Mouse (Mus musculus): Measurements from ENCODE around the gene Phlda2.

Phlda2 gene

DNA sequence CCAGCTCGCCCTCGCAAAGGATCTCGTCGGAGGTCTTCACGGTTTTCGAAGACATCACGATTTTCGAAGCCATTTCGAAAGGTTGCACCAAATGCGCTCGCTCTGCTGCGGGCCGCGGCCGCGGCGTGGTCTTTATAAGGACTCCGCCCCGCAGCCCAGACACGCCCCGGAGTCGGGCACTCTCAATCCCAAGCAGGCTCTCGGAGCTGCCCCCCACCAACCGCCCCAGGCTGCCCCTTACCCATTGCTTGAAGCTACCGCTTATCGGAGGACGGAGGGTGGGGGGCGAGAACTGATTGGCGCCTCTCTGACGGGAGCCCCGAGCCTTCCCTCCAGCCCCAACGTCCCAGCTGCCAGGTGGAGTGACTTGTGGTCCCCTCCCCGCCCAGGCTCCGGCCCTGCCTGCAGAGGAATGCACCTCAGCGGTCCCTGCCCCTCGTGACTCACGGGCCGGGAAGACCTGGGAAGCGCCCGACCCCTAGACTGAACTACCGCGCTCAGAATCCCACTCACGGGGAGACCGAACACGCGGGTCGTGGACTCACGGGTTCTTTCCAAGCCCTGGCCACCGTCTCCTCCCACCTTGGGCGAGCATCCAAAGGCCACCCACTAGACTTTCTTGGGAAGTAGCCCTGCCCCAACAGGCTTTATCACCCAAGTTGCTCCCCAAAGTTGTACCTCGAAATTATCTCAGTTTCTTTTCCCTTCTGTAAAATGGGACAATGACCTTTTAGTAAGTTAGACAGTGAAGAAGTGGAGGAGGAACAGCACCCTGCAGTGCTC, at the start of gene Phlda2:
Gene Phlda2 (minus strand): TSS at position 733 of the 783 bp plus-strand sequence.
- TF ChIP-seq GATA4 (IDR thresholded peaks at IDR 0.05; ENCODE audit: insufficient replicate concordance, low read length) = no peak

DNA sequence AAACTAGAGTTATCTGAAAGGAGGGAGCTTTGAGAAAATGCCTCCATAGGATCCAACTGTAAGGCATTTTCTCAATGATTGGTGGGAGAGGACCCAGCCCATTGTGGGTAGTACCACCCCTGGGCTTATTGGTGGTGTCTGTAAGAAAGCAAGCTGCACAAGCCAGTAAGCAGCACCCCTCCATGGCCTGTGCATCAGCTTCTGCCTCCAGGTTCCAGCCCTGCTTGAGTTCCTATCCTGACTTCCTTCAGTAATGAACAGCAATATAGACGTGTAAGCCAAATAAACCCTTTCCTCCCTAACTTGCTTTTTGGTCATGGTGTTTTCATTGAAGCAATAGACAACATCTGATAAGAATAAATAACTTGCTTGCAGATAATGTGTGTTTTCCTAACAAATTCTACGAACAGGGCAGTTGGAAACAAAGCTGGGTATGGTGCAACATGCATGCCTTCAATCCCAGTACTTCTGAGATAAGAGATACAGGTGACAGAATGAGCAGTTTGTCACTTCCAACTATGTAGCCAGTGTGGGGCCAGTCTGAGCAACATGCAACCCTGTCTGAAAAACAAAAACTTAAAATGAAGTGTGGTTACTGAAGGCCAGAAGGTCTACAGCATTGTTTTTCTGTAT, 46.8 kb upstream of the Phlda2 start:
- TF ChIP-seq GATA4 (IDR thresholded peaks at IDR 0.05; ENCODE audit: insufficient replicate concordance, low read length) = no peak

DNA sequence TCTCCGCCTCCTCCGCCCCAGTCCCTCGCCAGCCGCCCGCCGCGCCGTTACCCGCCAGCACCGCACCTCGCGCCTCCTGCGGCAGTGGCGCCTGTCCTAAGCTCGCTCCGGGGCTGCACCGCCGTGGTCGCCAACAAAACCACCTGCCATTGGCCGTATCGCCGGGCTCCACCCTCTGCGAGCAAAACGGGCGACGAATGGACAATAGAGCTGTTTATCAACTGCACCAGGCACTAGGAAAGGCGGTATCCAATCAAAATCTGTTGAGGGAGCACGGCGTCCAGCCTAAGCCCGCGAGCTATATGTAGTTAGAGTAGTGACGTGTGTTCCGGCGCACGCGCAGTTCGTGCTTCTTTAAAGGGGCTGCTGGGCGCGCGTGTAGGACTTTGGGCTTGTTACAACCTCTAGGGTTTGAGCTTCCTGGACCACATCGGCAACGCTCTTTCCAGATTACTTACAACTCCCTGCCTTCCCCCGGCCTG, 46.1 kb upstream of the Phlda2 start, which contains the start of gene Nap1l4:
Gene Nap1l4 (minus strand): TSS at position 131 of the 482 bp plus-strand sequence.
- TF ChIP-seq GATA4 (IDR thresholded peaks at IDR 0.05; ENCODE audit: insufficient replicate concordance, low read length) = no peak; the same call in 1 of the 2 replicates

DNA sequence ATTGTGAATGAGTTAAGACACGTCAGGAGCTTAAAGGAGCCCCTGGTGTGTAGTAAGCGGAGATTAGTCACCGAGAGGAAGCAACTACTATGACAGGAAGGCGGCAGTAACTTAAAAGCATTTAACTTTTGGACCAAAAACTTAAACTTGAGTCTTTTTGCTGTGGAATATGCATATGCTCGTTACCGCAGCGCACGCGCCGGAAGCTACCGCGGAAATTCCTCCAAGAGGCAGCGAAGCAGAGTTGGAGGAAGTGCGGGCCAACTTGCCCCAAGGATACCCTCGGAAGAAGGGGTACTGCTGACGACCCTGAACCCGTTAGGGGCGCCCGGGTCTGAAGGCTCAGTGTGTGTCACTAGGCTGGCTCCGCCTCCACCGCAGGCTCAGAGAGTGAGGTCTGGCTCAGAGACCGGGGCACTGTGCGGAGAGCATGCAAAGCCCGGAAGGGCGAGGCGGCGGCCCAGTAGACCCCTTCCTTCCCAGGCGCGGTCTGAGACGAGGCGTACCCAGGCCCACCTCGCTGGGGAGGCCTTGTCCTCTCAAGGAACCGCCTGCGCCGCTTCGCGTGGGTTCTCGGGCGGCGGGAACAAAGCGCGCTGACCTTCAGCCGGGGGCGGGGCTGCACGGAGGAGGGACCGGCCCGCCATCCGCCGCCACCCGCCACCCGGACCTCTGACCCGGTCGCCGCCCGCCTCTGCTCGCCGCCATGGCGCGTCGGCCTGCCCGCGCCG, 45.4 kb upstream of the Phlda2 start:
- no peak for TF ChIP-seq GATA4 (IDR thresholded peaks at IDR 0.05; ENCODE audit: insufficient replicate concordance, low read length)

DNA sequence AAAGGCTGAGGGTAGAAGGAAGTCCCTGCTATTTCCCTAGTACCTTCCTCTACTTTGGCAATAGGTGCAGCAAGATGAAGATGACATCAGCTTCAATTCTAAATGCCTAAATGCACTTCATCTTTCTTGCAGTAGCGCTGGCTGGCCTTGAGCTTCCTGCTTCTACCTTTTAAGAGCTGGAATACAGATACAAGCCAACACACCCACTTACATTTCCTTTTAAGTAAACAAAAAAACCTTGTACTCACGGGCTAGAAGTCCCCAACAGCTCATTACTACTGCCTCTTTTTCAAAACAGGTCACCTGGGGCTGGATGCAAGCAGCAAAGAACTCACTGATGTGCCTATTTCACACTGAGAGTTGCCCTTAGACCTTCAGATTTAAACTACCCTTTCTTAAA, 43.6 kb upstream of the Phlda2 start:
- no peak for TF ChIP-seq GATA4 (IDR thresholded peaks at IDR 0.05; ENCODE audit: insufficient replicate concordance, low read length)

DNA sequence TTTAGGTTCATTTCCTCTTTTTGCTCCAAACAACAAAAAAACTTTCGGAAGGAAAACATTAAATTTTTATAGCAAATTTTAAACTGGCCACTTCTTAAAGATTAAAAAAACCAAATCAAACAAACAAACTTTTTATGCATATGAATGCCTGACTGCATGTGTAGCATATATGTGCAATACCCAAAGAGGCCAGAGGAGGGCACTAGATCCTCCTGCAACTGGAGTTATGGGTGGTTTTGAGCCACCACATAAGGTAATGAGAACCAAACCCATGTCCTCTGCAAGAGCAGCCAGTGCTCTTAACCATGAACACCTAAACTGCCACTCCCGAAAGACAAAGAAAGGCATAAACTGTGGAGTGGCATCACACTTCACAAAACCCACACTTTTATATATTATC, 41.4 kb upstream of the Phlda2 start:
- no peak for TF ChIP-seq GATA4 (IDR thresholded peaks at IDR 0.05; ENCODE audit: insufficient replicate concordance, low read length)

DNA sequence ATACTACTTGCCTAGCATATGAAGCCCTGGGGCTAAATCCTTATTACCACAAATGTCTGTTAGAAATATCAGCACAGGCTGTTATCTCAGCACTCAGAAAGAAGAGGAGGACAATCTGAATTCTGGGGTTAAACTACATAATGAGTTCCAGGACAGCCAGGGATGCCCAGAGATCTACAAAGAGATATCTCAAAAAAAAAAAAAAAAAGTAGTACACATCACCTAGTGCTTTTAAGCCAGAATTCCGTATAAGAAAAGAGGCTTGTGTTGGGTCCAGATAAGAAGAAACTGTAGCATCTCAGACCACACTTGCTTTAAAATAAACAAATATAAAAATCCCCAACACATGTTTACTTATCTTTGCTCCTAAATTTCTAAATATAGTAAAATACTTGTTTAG, 35.7 kb upstream of the Phlda2 start:
- TF ChIP-seq GATA4 (IDR thresholded peaks at IDR 0.05; ENCODE audit: insufficient replicate concordance, low read length) = no peak

DNA sequence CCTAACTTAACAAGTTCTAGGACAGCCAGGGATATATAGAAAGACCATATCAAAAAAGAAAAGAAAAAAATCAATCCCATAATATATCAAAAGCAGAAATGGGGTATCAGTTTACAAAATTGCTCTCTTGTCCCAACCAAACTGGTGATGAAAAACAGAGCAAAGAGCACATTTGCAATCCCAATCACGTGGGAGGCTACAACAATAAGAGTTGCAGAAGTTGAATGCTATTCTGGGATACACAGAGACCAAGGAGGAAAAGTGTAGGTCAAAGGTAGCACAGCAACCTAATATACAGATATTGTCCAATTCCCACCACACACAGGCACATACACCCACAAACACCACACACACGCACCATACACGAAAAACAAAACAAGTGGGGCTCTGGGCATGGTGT, 33.3 kb upstream of the Phlda2 start:
- TF ChIP-seq GATA4 (IDR thresholded peaks at IDR 0.05; ENCODE audit: insufficient replicate concordance, low read length) = no peak

DNA sequence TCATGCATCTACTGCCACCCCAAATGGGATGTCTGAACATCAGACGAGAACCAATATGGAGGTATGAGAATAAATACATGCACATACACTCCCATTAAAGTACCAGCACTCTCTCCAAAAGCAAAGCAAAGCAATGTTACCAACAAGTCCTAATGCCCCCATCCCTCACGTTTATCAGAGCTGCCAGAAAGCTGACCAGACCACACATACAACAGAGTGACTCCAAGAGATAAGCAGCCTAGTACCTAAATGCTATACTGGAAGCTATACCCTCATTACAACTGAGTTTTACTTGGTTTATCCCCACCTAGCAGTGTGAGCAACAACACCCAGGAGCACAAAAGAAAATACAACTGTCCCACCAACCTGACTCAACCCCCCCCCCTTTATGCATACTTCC, 30.3 kb upstream of the Phlda2 start:
- TF ChIP-seq GATA4 (IDR thresholded peaks at IDR 0.05; ENCODE audit: insufficient replicate concordance, low read length) = no peak

DNA sequence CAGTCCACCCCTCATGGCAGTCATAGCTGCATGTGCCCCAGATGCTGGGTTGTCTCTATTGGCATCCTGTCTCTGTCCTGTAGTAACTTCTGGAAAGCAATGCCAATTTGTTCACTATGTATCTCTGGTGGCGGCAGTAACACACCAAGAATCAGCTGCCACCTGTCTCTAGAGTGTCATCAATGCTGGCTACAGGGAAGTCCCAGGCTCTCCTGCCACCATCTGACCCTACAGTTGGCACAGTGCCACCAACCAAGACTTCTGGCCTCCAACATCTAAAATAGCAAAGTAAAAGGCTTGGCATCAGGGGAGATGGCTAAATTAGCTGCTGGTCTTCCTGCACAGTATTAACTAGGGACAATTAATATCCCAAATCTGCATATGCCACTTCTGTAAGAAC, 29.5 kb upstream of the Phlda2 start:
- TF ChIP-seq GATA4 (IDR thresholded peaks at IDR 0.05; ENCODE audit: insufficient replicate concordance, low read length) = no peak

DNA sequence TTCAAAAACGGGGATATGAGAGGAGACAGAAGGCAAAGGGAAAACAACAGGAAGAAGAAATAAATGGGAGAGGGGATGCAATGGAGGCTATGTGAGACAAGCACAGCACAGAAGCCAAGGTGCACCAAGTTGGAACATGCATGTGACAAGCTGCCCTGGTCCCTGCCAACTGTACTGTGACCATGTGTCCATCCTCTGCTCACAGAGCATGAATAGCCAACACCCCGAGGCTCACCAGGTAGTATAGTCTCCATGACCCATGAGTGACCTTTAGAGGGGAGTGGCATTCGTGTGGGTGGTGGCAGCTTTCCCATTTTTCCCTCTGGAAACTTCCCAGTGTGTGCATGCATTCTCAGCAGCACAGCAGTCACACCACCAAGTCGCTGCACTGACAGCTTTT, 16.4 kb upstream of the Phlda2 start:
- TF ChIP-seq GATA4 (IDR thresholded peaks at IDR 0.05; ENCODE audit: insufficient replicate concordance, low read length) = no peak

DNA sequence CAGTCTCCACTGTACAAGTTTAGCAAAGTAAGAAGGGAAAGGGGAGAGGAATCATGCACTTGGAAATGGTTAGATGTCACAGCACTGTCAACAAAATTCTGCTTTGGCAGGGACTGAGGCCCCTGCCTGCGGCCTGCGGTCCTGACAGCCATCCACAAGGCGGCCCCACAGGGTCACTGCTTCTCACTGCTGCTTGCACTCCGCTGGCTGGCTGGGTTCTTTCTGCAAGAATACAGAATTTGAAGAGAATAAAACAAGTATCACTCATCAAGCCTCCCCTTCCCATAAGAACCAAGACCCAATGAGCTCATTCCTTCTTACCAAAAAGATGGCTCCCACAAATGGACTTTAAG, 11.4 kb upstream of the Phlda2 start:
- TF ChIP-seq GATA4 (IDR thresholded peaks at IDR 0.05; ENCODE audit: insufficient replicate concordance, low read length) = no peak

DNA sequence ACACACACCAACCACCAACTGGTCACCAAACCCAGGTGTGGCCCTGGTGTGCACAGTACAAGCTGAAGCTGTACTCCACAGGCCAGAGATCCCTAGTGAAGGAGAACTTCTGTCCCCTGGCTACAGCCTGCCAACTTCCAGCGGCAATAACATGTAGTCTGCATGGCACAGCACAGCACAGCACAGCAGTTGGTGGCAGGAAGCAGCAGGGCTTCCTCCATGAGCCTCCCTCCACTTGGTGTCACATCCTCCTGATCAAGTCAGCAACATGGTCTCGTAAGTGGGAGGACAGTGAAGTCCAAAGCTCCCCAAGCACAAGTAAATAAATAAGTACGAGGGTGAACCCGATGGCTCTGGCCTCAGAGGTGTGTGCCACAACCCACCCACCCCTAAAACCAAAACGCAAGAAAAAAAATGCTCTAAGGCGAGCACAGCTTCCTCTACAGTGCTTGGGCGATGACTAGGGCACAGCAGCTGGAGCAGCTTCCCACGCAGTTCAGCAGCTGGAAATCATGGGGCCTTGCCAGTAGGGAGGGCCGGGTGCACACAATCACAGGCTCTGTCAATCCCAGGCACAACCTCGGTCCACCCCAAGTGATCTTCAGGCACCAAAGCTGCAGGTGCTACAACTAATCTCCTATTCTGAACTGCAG, 10.9 kb upstream of the Phlda2 start:
- no peak for TF ChIP-seq GATA4 (IDR thresholded peaks at IDR 0.05; ENCODE audit: insufficient replicate concordance, low read length)

DNA sequence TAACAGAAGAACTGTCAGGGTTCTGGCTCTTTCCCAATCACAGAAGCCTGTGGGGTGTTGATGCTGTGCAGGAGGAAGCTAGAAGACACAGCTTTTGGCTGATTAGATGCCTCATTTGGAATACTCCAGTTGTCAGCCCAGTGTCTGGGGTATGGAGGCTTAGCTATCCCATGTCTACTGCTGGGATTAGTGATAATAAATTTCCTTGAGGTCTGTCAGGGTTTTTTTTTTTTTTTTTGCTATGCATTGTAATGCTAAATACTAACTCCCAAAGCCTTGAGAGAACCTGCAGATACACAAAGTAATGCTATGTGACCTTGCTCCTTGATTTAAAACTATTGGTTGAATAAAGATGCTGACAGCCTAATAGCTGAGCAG, 8.4 kb upstream of the Phlda2 start:
- no peak for TF ChIP-seq GATA4 (IDR thresholded peaks at IDR 0.05; ENCODE audit: insufficient replicate concordance, low read length)

DNA sequence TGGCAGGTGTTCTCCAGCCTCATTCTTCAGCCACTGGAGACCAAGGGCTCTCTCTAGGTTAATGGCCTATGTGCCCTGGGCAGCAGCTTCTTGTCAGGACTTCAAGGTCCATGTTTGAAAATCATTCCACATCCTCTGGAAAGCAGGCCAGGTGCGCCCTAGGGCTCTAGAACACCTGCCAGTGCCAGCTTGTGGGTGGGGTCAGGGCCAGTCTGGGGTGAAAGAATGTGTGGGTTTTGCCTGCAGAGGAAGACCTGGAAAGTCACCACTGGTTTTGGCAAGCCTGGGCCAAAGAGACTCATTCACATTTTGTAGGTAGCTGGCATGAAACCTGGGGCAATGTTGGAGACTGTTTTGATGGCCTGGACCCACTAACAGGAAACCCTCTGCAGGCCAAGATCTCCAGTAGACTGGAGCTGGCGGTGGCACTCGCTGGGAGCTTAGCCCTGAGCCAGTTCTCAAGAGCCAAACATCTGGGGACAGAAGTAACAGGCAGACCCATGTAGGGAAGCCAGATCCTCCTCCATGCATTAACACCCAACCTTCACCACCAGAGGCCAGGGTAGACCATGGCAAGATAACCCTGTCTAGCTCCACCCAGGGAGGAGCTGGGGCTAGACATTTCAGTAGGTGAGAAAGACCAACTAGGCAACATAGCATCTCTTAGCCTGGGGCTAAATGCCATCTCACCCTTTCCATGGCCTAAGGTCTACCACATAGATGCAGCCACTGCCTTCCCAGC, 7.8 kb upstream of the Phlda2 start:
- TF ChIP-seq GATA4 (IDR thresholded peaks at IDR 0.05; ENCODE audit: insufficient replicate concordance, low read length) = no peak

Measured in liver, adult (tissue).